Mouse (Mus musculus): Measurements from ENCODE around the gene Psip1.
"Not testable (repeated sequence)": the region's sequence is repeated elsewhere in the genome, so short reads cannot be mapped to it uniquely, and the experiment has no call there.

Gene Psip1

DNA sequence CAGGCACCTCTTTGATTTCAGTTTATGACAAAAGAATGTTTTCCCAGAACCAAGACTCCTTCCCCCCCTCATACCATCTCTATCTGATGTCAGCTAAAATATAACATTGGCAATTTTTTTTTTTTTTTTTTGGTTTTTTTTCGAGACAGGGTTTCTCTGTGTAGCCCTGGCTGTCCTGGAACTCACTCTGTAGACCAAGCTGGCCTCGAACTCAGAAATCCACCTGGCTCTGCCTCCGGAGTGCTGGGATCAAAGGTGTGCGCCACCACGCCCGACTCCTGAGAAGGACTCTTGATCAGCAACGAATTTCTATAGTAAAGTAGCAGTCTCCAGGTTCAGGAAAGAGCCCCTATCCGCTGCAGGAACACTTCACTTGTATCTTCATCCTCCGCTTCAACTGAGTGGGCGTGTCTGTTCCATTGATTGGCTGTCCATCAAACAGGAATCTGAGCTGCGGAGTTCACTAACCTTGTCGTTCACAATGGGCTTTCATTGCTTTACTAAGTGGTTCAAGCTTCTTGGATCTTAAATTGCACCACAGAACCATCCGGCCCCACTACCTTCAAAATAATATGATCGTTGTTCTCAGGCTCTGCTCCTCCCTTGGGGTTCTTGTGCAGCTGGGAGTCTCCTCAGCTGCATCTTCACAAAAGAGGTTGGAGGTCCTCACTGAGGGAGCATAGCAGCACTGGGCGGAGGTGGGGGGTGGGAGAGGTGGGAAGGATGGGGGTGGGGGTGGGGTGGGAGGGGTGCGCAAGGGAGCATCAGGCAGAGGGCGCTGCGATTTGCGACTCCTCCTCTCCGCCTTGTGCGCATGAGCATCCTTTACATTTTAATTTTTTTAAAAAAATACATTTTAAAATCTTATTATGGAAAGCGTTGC, 14.1 kb upstream of the Psip1 start:
- DNase-seq: no peak

DNA sequence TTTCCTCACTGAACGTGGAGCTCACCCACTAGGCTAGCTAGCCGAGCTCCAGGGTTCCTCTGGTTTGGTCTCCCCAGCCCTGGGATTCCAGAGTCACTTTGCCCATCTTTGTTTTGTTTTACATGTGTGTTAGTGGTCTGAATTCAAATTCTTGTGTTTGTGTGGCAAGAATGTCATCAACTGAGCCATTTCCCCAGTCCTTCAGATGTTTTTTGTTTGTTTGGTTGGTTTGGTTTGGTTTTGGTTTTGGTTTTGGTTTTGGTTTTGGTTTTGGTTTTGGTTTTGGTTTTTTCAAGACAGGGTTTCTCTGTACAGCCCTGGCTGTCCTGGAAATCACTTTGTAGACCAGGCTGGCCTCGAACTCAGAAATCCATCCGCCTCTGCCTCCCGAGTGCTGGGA, 10.8 kb upstream of the Psip1 start:
- not testable (repeated sequence) for DNase-seq

DNA sequence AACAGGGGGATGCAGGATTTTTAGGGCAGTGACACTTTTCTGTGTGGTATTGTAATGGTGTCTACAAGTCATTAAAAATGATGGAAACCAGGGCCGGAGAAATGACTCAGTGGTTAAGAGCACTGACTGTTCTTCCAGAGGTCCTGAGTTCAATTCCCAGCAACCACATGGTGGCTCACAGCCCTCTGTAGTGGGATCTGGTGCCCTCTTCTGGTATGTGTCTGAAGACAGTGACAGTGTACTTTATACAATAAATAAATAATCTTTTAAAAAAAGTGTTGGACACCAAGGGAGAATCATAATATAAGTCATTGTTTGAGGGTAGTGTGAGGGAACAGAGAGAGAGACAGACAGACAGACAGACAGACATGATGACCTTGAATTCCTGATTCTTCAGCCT, 6.9 kb upstream of the Psip1 start:
- no peak for DNase-seq

DNA sequence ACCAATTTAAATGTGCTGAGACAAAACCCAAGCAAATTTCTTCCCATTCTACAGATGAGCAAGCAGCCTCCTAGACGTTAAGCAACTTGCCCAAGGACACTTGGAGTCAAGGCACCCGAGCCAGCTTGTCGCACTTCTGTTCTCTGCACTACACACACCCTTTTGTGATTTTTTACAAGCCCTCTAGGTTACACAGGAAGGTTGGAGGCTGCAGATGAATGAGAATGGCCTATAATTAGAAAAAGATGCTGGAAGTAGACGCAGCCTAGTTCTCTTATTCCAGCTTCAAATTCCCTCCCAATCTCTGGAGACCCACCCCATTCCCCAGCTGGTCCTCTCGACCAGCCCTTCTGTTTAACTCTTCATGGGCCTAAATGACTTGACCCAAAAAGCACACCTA, 2.9 kb upstream of the Psip1 start:
- no peak for DNase-seq

DNA sequence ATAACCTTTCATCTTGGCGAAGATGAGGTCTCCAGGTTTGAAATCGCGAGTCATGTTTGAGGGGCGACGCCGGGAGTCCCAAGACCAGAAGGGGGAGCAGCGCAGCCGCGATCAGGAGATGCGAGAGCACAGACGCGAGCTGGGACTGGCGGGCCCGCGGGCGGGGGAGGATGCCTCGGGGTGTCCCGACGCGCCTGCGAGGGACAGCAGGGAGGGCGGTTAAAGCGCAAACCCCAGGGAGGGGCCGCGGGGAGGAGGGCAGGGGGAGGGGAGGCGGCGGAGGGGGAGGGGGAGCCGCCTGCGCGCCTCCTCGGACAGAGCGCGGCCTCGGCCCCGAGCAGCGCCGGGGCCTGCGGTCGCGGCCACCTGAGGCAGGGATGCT, 533 bp downstream of the Psip1 start:
- peak; percentile 64 for DNase-seq

DNA sequence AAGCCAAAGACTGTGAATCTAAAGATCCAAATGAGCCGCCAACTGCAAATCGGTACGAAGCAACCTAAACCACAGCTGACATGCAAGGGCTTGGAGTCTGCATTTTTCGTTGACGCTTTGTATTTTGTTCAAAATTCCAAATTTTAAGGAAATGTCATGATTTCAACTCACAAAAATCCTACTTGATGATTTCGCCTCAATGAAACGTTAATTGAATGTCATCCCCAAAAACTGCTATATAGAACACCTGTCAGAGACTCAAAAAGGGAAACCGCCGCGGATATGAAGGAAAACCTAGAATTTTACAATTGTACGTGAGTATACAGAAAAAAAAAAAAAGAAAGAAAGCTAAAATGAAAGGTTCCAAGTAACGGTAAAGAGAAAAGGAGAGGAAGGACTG, 1.0 kb downstream of the Psip1 start:
- no peak for DNase-seq

DNA sequence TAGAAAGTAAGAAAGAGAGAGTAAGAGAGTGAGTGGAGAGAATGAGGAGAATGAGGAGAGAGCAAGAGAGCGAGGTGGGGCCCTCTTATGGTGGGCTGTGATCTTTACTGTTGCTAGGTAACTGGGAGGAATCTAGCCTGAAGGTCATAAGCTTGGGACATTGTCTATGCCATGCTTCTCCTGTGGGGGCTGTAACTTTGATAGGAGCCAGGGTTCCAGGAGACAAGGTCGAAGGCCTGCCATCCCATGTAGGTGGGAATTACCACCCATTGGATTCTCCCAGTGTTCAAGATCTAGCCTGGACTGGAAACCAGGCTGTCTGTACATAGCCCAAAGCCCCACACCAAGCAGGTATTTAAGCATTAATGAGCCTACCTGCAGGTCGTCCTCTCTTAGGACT, 18.1 kb downstream of the Psip1 start:
- DNase-seq: no peak

DNA sequence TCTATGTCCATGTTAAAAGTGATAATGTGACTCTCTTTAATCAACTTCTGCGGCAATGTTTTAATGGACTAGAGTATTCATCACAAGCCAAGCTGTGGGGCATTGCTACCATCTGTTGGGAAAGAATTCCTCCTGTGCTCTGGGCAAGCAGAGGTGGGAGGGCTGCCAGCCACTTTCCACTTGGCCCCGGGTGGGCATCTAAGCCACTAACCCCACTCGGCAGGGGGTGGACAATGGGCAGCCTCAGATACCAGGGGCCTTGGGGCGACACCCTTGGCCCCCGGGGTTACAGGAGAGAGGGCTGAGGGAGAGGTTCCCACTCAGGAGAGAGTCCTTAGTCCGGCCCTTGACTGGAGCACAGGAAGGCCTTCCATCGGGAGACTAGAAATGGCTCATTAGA, 18.6 kb downstream of the Psip1 start:
- DNase-seq: no peak

DNA sequence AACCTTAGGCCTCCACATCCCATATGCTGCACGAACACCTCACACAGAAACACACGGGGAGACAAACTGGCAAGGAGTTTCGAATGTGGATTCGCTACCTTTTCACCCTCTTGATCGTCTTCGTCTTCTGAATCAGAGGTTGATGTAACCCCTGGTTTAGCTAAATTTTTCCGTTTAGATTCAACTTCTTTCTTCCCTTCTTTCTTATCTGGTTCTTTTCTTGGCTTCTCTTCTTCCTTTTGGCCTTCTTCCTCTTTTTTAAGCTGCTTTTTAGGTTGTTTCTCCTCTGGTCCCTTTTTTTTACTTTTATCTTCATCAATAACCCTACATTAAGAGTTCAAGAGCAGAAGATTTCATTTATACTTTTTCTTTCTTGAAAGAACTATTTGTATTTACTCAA, 21.4 kb downstream of the Psip1 start:
- DNase-seq: no peak

DNA sequence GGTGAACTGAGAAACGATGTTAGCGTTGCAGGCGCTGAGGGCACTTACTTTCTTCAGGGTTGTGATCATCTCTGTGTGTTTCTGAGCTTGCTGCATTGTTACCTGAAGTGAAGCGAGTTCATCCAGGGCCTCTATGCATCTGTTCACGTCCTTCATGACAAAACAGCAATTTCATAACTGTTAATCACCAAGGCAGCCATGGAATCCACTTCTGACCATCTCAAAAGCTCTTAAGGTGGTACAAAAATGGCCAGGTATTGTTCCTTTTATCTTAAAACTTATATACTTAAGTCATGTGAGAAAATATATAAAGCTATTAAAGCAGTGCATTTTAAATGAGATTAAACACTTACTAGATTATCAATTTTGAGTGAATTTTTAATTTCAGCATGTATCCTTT, 26.2 kb downstream of the Psip1 start:
- DNase-seq: no peak

DNA sequence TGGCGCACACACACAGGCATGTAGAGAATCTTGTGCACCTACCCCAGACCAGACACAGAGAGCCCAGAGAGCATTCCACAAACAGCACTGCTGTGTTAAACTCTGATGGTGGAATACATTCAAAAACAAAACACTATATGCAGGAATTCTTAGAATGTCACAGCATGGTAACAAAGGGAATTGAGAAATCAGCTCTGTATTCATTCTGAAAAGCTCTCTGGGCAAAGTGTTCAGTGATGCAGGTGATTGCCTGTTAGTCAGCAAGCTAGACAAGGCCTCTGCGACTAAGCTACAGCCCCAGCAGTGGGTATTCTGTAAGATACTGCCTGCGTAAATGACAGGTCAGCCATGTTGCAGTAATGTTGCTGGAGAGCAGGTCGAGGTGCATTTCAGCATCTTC, 35.5 kb downstream of the Psip1 start:
- no peak for DNase-seq

DNA sequence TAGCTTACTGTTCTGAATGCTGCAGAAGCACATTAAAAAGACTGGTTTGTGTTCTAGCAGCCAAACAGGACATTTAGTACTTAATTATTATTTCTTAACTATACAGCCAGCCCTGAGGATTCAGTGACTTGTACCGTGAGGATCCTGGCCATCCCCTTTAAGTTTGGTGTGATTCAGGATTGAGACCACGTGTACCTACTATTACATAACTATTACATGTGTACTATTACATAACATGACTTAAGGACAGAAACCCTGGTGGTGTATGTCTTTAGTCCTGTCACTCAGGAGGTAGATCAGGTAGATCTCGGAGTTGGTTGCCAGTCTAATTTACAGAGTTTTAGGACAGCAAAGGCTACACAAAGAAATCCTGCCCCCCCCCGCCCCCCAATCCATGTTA, 45.2 kb downstream of the Psip1 start:
- no peak for DNase-seq

DNA sequence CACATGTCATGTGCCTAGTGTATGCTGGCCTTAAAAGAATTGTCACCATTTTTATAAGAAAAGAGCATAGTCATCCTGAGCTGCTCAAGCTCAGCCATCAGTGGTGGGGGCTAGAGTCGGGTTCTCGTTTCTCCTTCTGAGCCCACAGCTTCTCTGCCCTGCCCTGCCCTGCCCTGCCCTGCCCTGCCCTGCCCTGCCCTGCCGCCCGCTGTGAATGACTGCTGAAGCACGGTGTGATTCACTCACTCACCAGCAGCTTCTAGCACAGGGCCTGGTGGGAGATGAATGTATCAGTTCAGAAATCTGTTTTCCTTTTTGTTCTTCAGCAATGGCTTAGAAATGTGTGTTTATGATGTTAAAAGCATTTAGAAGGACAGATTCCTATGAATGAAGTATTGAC, 47.2 kb downstream of the Psip1 start:
- no peak for DNase-seq

DNA sequence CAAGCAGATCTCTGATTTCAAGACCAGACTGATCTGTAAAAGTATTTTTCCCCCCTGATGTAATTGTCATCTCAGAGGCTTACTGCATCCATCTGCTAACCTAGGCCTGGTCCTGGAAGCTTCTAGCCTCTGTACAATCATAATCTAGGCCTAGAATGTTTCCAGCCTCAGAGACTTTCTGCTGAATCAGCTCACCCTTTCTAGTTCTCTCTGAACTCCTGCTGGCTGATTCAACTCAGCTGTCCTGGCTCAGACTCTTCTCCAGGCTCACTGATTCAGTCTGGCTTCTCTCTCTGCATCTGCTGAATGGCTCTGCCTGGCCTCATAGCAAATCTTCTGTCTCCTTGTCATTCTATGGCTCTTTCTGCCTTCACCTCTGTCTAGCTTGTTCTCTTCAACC, 48.1 kb downstream of the Psip1 start:
- no peak for DNase-seq

DNA sequence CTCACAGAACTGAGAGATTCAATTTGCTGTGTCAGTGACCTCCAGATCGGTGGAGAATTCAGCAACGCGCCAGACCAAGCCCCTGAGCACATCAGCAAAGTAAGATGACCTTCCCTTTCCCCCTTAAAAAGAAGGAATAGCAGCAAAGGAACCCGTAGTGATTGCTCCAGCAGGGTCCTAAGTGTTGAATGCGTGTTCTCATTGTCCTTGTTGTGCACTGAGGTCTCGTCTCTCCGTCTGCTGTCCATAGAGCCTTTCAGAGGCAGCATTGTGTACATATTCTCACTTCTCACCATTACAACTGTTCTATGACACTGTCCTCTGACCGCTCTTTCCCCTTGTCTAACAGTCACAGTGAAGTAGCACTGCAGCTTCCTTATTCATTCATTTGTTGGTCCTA, 49.9 kb downstream of the Psip1 start:
- DNase-seq: no peak

DNA sequence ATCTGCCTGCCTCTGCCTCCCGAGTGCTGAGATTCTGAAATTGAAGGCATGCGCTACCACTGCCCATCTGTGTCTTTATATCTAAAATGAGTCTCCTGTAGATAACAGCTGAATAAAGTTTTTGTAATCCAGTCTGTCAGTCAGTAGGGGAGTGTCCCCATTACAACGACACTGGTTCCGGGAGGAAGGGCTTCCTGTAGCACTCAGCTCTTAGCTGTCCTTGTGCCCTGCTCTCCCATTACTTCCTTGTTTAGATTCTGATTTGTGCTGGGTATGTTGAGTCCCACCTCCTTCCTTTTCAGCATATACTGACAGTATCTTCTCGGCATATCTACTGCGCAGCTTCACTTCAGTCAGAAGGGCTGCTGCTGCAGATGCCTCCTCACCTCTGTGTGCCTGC, 53.4 kb downstream of the Psip1 start:
- DNase-seq: no peak

DNA sequence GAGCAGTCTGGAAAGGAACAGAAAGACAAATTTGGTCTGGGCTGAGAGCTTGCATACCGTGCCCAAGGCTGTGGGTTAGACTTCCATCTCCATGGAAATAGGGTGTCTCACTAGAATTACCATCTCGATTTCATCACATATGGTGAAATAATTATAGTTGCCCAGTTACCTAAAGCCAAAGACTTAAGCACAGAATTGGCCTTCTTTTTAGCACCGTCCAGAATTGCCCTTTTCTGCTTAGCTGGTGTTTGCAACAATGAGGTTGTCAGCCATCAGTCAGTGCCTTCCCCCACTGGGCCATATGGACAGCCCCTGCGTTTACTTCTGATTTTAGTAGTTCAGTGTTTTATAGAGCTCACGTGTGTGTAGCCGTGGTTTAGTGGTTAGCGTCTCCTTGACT, 54.3 kb downstream of the Psip1 start:
- no peak for DNase-seq

DNA sequence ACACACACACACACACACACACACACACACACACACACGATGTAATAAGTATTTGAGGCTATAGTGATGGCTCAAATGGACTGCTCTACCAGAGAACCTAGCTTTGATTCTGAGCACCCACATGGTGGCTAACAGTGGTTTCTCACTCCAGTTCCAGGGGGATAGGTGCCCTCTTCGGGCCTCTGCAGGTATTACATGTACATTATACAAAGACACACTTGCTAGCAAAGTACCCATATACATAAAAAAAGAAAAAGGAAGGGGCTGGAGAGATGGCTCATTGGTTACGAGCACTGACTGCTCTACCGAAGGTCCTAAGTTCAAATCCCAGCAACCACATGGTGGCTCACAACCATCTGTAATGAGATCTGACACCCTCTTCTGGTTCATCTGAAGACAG, 57.4 kb downstream of the Psip1 start:
- no peak for DNase-seq

DNA sequence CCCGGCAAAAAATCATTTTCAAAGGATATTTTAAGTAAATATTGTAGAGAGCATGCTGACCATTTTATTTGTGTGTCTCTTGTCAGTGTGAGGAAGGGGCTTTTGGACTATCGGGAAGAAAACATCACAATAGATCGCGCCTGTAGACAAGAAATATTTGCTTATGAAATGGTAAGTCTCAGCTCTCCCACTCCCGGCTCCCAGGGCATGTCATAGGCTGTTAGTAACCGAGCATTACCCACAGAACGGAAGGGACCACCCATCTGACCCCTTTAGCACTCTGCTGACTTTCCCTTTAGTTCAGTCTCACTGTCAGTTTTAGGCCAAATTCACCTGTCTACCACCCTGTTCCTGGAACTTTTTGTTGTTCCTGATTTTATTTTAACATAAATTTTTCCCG, 58.6 kb downstream of the Psip1 start:
- DNase-seq: no peak

DNA sequence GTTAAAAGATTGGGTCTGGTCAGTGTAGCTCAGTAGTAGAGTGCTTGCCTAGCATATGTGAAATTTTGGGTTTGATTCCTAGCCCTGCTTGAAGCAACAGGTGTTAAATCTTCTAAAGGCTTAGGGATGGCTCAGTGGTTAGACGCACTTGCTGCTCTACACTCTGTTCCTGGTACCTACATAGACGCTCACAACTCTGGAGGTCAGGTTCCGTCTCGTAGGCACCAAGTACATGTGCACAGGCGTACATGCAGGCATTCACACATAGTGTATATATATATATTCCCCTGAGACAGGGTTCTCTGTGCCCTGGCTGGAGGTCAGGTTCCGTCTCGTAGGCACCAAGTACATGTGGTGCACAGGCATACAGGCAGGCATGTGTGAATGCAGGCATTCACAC, 59.1 kb downstream of the Psip1 start:
- no peak for DNase-seq

DNA sequence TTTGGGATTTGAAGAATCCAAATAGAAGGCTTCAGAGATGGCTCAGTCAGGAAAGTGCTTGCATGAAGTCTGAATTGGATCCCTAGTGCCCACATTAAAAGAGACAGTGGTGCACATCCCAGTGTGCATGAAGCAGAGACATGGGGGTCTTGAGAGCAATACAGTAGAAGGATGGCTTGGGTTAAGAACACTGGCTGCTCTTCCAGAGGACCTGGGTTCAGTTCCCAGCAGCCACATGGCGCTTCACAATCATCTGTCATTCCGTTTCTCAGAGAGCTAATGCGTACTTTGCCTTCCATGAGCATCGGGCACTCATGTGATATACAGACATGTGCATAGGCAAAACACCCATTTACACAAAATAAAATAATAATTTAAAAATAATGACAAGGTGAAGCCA, 61.1 kb downstream of the Psip1 start:
- DNase-seq: no peak

DNA sequence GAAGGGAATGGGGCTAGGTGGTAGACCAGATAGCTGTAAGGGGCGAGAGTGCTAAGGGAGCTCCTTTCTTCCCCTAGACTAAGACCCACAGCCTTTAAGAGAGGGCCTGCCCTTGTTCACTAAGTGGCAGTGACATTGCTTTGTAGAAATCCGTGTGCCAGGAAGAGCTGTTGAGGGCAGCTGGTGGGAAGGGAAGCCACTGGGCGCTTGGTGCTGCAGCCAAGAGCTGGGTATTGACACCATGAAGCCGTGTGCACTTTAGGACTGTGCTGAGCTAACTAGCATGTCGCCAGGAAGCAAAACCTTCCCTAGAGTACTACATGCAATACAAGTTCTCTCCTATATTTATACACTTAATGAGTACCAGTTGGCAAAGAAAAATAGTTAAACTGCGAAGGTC, 62.6 kb downstream of the Psip1 start:
- DNase-seq: no peak

DNA sequence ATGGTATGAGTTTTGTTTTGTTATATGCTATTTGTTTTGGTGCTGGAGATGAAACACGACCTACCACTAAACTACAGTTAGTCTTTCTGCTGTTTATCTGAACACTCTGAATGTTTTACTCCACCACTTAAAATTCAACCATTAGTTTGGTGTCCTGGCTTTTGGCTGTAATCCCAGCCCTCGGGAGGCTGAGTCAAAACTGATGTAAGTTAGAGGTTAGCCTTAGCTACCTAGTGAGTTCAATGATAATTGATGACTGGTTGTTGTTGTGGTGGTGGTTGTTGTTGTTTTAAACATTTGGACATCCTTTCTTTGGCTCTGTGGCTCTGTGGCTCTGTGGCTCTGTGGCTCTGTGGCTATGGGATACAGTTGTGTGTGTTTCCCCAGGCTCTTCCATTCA, 67.5 kb downstream of the Psip1 start:
- no peak for DNase-seq

DNA sequence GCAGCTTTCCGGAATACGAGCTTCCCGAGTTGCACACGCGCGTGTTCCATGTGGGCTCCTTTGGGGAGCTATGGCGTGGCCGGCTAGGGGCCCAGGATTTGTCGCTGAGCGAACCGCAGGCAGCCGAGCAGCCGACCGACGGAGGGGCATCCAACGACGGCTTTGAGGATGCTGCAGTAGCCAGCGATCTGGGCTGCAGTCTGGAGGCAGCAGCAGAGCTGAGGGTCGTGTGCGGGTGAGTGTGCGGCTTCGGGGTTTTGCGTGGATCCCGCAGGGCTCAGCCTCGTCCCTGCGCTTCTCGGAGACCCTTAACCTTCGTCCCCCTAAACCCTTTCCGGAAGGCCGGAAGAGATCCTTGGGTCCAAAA, 68.5 kb downstream of the Psip1 start:
- no peak for DNase-seq

DNA sequence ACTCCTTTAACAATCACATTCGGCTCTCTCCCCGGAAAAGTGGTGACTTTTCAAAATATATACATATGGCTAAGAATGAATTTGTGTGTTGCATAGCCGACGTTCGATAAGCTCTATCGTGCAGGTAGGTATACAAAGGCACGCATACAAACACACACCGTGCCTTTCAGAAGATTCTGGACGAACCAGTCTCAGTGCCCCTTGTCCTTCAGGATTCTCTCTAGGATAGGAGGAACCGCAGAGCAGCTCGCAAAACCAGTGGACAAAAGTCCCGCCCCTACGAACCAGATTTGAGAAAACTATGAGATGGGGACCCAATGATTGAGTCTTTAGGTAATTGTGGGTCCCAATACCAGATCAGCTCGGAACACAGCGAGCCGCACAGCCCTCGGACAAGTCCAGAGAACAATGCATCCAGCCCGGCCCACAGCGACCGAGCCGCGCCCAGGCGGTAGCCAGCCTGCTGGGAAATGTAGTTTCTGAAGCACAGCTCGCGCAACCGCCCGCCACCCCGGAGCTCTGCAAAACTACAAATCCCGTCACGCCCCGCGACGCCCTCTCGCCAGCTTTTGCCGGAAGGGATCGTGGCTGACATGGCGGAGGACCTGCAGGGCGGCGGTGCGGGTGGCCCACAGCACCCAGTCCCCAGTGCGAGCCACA, 69.0 kb downstream of the Psip1 start, which contains the start of gene Snapc3:
Snapc3 (plus strand) TSS at position 565 of the 660 bp plus-strand sequence.
- peak; percentile 95 for DNase-seq

Measured in kidney, adult 11 months (tissue).